Mouse (Mus musculus) retina, postnatal 7 days (tissue): ENCODE data around the gene B3gnt2.

Experiments used
- DNase-seq: peaks from one replicate; pipeline ENCODE4 v3.0.0-alpha.2; 2012; ENCODE audit warnings: low read depth, low spot score

Gene B3gnt2

DNA sequence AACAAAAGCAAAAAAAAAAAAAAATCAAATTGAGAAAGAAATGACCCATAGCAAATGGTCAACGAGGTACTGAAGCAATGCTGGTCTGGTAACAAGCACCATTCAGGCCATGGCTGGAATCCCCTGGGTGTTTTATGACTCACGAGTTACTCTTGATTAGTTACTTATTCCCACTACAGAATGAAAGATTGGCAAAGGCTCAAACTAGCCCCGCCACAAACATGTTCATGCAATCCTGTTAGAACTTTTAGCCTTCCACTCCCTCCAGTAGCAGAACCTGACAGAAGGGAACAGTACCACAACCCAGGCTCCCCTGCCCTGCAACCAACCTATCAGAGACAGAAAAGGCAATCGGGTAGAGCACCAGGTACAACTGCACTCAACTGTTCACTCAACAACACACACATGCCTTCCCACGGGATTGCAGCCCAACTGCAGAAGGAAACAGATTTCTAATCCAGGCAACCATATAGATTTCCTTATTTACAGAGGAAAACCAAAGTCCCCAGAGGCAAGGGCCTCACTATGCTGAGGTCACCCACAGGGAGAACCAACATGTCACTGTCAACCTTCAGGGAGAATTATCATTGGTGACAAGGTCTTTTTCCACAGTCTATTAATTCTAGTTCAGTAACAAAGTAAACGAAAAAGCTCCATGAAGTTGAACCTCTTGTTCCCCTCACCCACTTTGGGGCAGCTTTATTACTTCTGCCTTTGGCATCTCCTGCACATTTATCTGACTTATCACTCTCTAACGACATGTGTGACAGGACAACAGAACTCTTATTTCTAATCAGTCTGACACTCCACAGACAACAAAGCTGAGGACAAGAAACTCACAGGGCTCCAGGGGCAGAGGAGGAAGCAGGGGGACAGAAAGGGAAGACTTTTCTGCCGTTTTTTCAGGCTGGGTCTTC is 12.8 kb downstream of the B3gnt2 start:
- no peak for DNase-seq

DNA sequence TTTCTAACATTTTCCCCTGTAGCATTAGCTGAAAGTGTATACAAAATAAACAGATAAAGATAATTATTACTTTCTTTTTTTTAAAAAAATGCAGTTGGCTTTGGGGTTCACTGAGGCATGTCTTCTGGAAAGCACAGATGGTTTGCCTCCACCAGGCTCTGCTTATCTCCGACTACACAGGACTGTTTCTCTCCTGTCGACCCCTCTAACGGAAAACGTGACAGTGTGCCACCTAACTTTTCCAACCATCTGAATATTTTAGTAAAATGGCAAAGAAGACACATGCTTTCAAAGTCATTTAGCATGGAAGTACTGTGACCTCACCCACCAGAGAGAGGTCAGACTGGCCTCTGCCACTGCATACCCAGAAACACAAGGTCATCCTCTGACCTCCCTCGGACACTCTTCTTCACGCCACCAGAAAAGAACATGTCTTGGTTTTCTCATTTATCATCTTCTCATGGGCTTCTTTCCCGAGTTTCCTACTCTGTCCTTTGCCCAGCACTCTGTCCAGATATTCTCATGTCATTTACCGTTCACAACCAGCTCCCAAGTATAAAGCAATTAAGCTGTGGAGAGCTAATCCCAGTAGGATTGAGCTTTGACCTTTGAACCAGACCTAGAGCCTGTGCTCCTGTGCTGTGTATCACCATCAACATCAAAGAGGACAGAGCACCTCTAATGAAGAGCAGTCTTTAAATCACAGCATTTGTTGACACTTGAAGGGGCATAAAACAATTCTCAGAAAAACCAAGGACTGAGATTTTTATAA is 13.6 kb downstream of the B3gnt2 start:
- DNase-seq, result no peak

DNA sequence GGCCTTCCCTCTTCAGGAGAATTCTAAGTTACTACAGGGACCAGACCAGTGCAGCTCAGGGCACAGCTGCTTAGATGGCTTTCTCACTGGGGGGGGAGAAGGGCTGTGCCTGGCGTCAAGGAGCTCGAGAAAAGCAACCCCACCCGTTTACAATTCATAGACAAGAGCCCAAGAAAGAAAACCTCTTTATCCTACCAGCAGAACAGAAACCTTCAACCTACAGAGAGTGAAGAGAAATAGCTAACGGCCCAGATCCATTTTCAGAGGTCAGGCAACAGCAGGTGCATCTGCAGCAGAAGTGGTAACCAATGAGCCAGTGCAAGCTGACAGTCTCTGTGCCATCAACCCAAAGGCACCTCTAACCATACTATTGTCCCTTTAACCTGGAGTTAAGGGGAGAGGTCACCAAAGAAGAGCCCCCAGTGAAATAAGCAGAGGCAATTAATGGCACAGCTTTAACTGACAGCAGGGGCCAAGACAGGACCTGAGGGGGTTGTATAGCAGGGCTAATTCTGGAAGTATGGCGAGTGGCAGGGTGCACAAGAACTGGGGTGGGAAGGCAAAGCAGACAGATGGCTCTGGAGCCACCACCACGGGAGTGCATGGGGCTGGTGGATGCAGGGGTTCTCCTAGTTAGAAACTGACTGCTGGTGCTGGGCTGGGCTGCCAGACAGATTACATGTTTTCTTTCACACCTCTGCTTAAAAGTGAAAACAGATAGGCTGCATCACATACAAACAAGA is 14.5 kb downstream of the B3gnt2 start:
- DNase-seq, result no peak

DNA sequence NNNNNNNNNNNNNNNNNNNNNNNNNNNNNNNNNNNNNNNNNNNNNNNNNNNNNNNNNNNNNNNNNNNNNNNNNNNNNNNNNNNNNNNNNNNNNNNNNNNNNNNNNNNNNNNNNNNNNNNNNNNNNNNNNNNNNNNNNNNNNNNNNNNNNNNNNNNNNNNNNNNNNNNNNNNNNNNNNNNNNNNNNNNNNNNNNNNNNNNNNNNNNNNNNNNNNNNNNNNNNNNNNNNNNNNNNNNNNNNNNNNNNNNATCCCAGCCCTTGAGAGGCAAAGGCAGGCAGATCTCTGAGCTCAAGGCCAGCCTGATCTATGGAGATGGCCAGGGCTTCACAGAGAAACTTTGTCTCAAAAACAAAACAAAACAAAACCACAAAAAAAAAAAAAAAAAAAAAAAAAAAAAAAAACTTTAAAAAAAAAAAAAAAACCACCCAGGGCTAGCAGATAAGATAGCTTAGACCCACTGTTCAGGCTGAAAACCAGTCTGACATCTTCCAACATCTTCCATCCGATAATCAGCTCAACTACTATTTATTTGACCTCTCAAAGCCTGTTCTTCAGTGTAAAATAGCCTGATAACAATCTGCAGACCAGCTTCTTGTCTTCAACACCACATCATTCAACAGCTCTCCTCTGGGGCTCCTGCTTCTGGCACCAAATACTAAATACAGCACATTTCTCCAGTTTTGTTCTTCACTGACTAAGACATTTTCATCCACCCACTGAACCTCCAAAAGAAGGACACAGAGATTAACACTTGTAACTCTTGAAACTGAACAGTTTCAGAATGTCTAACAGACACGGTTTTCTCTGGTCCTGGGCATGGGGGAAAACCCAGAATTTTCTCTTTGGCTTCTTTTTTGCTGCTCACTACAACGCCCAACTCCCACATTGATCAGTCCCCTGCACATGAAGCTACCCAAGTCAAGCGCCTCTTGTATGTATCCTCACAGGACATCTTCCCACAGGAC is 15.7 kb downstream of the B3gnt2 start:
- DNase-seq, result no peak

DNA sequence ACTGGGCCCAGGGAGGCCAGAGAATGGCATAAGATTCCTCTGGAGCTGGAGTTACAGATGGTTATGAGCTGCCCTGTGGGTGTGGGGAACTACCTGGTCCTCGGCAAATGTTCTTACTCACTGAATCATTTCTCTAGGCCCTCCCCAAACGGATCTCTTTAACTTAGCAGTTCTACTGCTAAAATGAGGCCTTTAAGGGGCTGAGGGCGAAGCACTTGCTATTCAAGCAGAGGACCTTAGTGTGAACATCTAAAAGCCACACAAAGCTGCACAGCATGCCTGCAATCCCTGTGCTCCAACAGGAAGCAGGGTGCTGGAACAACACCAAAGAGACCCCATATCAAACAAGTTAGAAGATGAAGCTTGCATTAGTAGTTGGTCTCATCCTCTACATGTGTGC is 21.3 kb downstream of the B3gnt2 start:
- no peak for DNase-seq

DNA sequence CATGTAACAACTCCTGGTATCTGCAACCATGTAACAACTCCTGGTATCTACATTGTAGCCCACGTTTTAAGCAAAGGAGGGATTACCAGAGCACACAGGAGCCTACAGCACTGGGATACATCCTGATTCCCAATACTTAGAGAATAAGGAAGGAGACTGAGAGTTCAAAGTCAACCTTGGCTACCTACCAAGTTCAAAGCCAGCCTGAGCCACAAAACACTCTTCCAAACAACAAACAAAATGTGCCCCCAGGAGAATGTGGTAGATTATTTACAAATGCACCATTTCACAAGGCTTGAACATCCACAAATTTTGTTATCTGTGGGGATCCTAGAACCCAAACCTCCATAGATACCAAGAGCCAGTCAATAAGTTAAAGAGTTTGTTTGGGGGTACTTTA is 22.4 kb downstream of the B3gnt2 start:
- DNase-seq, result no peak

DNA sequence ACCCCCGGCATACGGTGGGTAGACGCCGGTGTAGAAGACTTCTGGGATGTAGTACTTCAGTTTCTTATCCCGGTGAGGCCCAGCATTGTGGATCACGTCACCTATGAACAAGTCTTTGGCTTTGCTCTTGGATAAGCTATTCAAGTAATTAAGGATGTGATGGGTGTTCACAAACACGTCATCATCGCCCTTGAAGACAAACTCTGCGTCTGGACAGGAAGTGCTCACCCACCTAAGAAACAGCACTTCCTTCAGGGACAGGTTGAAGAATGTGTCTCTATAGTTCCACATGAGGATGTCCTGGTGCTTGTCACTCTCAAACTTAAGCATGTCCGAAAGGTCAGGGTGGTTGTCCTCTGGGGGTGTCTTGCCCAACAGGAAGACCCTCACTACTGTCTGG is 24.5 kb downstream of the B3gnt2 start:
- DNase-seq, result no peak

DNA sequence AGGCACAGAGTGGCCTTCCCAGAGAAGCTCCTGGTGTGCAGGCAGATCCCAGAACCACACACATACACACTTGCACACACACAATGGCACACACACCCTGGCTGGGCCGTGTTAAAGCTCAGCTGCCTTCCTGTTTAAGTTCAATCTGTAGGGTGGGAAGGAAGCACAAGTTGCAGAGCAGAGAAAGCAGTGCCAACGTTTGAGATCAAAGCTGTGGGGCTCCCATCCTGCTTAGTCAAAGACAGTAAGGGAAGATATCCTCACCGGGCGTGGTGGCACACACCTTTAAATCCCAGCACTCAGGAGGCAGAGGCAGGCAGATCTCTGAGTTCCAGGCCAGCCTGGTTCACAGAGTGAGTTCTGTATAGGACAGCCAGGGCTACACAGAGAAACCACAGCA is 28.2 kb downstream of the B3gnt2 start:
- no peak for DNase-seq

DNA sequence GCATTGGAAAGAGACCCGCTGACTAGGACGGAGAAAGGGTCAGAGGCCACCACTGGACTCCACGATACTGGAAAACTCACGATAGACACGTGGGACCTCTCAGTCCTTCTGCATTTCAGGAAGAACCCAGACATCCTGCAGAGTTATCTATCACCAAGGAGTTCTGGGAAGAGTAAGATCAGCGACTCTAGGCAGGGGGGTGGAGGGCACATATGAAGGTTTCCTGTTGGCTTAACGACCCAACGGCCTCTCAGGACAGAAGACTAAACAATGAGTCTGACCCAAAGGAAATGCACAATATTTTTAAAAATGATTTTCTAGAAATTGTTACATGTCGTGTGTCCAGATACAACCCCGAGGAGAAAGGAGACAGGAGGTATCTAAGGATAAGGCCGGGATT is 28.8 kb downstream of the B3gnt2 start:
- no peak for DNase-seq

DNA sequence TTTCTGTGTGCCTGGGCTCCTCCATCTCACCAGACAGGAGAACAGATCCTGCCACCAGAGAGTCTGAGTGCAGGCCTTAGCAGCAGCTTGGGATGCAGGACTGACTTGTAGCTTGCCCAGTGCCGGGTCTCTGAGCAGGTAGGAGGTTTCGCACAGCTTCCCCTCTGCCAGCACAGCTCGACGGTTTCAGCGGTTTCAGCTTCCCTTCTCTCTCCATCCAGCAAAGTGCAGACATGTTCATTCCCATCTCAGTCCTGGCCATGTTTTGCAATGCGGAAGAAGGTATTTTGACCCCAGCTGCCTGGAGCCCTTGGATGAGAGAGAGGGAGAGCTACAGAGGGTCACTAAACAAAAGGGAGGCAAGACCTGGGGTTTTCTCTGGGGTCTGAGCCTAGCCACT is 30.1 kb downstream of the B3gnt2 start:
- no peak for DNase-seq

DNA sequence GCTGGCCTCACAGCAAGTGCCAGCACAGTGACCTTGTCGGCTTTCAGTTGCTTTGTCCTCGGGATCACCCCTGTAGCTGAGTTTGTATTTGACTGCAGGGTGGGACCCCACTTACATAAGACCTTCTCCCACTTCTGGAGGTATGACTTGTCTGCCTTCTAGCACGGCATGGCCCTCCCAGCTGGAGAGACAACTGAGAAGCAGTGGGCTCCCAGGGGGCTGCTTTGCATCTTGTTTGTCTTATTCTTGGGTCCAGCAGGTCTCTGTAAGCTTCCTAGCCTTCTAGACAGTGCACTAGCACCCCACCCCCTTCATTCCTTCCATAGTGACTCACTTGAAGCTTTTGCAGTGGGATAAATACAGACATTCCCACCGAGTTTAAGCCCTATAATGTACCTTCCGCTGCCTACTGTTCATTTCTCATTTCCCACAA is 30.6 kb downstream of the B3gnt2 start:
- no peak for DNase-seq

DNA sequence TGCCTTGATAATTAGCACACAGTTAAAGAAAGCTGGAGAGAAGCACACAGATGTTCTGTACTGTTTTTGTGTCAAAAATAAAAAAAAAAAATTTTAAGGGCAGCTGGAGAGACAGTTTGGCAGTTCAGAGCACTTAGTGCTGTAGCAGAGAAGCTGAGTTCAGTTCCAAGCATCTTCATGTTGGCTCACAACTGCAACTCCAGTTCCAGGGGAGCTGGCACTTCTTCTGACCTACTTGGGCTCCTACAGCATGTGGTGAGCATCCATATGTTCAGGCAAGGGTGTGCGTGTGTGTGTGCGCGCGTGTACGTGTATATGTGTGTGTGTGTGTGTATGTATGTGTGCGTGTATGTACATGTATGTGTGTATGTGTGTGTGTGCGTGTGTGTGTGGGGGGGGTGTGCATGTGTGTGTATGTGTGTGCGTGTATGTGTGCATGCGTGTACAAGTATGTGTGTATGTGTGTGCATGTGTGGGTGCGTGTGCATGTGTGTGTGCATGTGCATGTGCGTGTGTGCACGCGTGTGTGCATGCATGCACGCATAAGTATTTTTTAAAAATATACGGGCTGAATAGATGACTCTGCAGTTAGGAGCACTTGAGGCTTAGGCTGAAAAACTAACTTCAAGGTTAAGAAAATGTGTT is 31.7 kb downstream of the B3gnt2 start:
- DNase-seq, result no peak

DNA sequence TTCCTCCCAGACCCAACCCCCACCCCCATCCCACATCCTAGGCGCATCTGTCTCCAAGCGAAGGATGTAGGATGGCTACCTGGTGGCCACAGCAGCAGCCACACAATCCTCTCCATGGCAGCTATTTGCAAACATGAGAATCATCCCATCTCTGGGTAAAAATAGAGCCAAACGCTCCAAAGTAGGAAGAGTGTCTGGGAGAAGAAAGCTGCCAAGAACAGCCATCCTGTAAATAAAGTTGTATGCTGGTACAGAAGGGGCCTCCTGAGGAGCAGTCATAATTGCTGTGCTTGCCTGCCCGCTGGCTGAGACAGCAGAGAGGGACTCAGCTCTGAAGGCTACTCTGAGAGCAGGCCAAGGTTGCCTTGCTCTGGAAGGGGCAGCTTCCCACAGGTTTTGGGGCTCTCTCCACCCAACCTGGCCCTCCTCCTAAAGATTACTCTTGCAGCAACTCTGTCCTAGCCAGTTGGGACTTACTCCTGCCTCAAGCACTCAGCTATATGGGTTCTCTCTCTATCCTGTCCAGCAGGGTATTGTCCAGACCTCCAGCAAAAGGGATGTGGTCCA is 33.2 kb downstream of the B3gnt2 start:
- no peak for DNase-seq

DNA sequence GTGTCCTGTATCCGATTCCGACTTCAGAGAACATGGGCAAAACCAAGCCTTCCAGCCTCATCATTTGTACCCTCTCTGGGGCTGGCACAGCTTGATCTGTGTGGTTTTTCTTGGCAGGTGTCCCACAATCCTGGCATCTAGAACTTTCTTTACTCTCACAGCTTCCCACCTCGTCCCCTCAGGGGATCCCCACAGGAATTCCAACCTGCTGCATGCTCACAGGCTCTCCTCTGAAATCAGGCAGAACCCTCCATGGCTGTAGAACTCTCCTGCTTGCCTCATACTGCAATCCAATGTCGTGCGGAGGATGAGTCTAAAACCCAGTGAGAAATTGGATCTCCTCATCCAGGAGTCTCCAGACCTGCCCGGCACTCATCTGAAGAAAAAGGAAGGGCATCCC is 34.1 kb downstream of the B3gnt2 start:
- no peak for DNase-seq

DNA sequence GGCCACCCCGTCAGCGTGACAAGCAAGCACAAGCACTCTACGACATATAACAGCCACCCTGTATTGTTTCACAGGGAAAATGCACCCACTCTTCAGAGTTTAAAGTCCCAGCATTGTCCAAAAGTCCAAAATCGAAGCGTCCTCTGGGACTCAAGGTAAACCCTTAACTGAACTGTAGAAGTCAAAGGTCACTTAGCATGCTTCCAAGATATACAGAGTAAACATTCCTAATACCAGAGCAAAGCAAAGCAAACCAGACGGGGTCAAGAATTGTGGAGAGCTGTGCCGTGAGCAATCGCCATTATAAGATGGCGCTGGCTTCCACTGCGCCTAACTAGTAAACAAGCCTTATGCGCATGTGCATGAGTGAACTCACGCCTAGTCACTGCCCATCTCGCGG is 34.7 kb downstream of the B3gnt2 start:
- DNase-seq, result no peak

DNA sequence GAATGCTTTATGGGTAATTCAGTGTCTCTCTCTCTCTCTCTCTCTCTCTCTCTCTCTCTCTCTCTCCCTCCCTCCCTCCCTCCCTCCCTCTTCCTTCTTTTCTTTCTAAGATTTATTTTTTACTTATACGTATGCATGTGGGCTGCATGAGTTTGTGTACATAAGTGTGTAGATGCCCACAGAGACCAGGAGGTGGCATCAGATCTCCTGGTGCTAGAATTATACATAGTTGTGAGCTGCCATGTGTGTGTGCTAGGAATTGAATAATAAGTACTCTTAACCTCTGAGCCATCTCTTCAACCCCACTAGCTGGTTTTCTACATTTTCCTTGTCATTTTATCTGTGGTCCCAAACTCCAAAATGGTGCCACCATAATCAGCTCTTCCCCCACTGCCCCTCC is 35.2 kb downstream of the B3gnt2 start:
- DNase-seq, result no peak

DNA sequence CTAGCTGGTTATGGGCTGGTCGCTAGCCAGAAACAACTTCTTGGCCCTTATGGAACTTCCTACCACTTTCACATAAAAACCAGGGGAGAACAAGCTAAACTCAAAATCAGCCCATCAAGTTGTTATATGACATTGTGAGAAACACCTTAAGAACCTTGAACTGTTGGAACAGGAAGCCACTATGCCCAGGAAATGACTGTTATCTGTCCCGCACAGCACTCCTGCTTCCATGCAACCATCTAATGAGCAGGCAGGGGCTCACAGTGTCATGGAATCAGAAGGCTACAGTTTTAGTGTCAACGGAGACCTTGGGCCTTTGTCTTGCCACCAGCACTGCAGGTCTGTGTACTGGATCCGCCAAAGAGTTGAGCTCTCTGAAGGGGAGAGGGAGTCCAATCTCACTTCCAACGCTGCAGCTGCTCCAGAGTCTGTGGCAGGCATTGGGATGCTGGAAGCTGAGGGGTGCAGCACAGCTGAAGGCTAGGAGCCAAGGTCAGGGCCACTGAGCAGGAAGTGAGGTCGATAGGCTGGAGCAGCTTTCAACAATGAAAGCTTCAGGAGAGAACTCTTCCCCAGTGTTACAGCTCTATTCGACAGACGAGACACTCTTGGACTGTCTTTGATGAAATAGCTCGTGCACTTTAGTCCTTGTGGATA is 36.6 kb downstream of the B3gnt2 start:
- no peak for DNase-seq

DNA sequence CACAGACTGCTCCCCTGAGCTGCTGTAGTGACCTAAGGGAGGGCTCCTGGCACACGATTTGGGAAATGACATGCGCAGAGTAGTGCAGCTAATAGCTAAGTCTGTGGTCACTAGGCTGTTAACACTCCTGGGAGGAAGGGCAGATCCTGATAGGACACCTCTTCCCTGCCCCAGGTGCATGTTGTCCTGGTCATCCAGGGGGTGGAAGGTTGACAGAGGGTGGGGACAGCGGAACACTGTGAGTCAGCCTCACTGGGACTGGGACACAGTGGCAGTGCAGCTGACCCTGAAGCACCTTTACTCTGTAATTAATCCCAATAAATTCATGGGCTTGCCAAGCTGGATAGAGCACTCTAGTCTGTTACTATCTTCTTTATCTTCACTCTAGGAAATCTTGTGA is 39.5 kb downstream of the B3gnt2 start:
- DNase-seq, result no peak

DNA sequence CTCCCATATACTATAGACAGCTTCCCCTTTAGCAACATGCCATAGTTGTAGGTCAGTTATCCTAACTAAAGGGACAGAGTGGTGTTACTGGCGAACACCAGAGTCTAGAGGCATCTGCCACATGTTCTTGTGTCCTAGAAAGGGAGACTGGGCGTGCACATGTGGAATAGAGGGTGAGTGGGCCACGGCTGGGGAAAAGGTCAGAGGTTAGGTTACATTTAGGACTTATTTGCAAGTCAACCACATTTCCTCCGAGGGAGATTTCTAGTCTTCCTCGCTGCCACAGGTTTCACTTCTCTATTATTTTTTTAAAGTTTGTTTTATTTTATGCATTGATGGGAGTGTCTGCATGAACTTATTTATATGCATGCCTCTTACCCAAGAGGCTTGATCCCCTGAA is 42.4 kb downstream of the B3gnt2 start:
- no peak for DNase-seq

DNA sequence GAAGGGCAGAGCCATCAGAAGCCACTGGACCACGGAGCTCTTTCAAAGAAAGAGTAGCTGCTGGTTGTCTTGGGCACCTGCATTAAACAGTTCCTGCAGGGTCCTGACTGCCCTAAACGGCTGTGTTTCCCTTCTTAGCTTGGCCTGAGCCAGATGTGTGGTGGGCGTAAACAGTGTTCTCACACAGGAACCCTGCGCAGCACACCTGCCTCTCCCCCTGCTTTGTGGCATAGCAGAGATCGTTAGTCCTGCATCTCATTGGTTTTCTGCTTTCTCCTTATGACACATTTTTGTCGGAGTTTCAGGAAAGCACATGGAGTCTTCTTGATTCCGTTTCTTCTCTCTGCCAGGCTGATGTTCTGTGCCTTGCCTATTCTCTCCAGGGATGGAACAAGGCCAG is 44.9 kb downstream of the B3gnt2 start:
- no peak for DNase-seq
